Mouse (Mus musculus): ENCODE results near the gene Sncg.

Gene Sncg

DNA sequence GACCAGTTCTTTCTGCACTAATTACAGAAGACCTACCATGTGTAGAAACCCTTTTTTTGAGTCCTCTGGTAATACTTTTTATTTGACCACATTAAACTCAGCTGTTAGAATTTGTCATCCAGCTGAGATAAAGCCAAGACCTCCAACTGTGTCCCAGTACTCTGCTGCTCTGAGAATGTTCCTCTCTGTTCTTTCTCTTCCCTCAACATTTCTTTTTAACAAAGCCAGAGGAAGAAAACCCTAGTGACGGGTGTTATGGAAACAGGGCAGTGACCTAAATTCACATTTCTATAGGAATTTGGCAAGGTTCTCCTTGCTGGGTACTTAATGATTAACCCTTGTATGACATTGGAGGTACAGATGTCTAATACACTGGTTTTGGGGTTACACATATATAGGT lies 35.1 kb downstream of the Sncg start:
- no peak for DNase-seq

DNA sequence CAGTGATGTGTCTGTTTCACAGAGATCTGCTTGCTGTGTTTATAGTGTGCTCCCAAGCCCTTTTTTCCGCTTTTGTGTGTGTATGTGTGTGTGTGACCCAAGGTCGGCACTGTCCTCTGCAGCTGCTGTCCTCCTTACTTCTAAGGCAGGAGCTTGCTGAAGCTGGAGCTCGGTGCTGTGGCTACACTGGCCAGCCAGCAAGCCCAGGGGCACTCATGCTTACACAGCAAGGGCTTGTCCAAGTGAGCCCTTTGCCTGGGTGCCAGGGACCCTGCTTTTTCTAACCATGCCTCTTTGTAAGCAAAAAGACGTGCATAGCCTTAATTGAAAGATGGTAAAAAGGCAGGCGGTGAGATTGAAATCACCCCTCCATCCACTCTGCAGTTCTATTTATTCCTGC lies 42.1 kb downstream of the Sncg start:
- no peak for DNase-seq

DNA sequence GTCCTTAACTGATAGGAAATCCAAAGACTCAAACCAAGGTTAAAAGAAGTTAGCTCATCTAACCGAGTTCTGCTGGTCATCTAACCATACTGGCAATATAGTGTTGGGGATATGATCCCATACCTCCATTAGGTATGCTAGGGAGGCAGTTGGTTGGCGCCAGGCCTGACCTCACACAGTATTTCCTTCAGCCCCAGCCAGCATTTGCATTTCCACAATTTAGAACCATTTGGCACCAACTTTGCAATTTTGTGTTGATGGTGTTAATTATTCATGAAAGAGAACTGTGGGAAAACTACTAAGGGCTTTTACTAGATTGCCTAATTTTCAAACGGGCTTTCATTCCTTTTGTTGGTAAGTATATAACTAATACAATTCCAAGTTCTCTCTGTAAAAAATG lies 42.7 kb downstream of the Sncg start:
- peak in 1 of 2 experiments; percentile 52 for DNase-seq

DNA sequence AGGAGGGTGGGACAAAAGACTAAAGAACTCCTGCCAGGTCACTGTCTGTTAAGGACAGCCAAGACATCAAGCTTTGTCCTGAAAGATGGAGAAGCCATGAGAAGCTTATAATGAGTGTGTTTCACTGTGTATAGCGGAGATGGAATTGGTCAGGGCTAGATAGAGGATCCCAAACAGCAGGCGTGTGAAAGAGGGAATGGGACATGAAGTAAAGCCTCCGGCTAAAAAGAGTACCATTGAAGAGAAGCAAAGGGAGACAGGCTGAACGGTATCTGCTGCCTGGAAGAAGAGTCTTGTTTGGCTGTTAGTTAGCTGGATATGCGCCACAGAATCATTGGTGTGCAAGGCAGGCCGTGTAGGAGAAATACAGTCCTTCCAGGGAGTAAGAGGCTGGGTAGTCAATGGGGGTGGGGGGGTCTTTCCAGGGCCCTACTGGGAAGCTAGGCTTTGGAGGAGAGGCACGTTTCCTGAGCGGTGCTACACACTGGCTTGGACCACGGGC lies 43.9 kb downstream of the Sncg start:
- no peak for DNase-seq

DNA sequence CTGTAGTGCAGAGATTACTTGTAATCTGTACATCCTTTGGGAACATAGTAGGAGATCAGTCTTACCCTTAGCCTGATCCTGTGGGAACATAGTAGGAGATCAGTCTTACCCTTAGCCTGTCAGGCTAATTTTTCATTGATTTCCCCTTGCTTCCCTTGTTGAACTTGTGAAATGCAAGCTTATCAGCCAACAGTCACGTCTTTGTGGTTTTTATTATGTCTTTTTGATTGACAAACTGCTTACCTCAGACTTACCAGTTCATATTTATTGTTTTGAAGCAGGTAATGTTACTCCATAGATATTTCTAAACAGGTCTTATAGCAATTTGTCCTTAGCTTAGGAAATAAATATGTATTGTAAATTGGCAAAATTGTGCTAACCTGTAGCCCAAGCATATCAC lies 47.0 kb downstream of the Sncg start:
- no peak for DNase-seq

DNA sequence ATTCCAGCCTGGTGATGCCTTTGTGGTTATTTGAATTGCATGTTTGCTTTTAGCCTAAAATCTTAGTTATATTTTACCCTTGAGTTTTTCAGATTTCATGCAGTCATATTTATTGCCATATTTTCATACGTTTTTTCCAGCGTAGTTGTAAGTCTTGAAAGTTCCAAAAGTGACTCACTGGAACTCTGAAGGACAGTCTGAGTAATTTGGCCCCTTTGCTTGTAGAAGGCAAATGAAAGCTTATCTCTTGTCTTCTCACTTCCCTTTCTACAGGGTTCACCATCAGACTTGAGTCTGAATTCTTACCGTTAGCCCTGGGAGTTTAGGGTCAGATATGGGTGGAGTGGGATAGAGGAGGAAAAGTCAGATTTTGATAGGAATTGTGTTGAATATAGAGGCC lies 48.0 kb downstream of the Sncg start:
- DNase-seq, result no peak

DNA sequence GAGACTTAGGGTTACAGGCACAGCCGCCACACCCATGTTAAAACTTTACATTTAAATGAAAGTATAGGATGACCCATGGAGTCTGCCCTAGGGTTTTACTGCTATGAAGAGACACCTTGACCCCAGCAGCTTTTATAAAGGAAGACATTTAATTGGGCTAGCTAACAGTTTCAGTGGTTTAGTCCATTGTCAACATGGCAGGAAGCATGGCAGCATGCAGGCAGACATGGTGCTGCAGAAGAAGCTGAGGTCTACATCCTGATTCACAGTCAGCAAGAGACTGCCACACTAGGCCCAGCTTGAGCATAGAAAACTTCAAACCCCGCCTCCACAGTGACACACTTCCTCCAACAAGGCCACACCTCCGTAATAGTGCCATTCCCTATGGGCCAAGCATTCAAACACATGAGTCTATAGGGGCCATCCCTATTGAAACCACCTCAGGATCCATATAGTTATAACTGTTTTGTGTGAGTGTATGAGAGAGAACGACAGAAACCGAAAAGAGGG lies 51.0 kb downstream of the Sncg start:
- no peak for DNase-seq

All from kidney, postnatal 36 days (tissue).